Mouse (Mus musculus) liver, embryonic 14.5 days (tissue): ENCODE results near the gene Pin1. TPM values are rescaled to one million over a fixed set of nuclear protein-coding genes. Genes with fewer than 3 reads are reported as not detected.
"Not testable (repeated sequence)": the region's sequence is repeated elsewhere in the genome, so short reads cannot be mapped to it uniquely, and the experiment has no call there.

Experiments
- ATAC-seq: fragments of 200-750 bp; cut with Nextera tagmentation; 2 replicates; pipeline ENCODE4 v1.8.0; 2017; ENCODE audit warnings: moderate number of reproducible peaks, mild to moderate bottlenecking, moderate library complexity; ENCODE audit not compliant: insufficient read depth
- DNase-seq, 3 experiments: peaks; one replicate each; pipeline ENCODE4 v3.0.0-alpha.2; 2012 to 2013; ENCODE audit warnings: low read depth in 3 of 3, low spot score in 3 of 3
- H3K27ac ChIP-seq: fragments of 300-500 bp; sonication (generic); 2 replicates; pipeline ENCODE4 v1.5.1; 2014; ENCODE audit warnings: moderate library complexity, mild to moderate bottlenecking, control low read depth, inconsistent platforms
- H3K27me3 ChIP-seq: fragments of 300-500 bp; sonication (generic); 2 replicates; pipeline ENCODE4 v1.6.1; 2014; ENCODE audit warnings: mild to moderate bottlenecking, low read length, moderate library complexity; ENCODE audit not compliant: control insufficient read depth, insufficient read depth
- H3K36me3 ChIP-seq: fragments of 300-500 bp; sonication (generic); replicated peaks from 2 replicates; pipeline ENCODE4 v1.6.1; 2014; ENCODE audit warnings: low read depth; ENCODE audit not compliant: control insufficient read depth, insufficient read depth
- H3K4me1 ChIP-seq, 2 experiments: fragments of 200-500 bp in 1 of 2; fragments of 300-500 bp in 1 of 2; sonication (generic) in 1 of 2; replicated peaks; 2 replicates each; pipeline ENCODE4 v1.6.1; 2012 to 2014; ENCODE audit warnings: antibody characterized with exemption in 1 of 2, inconsistent platforms in 1 of 2, low read length in 1 of 2; ENCODE audit not compliant: control insufficient read depth in 2 of 2, insufficient read depth in 2 of 2
- H3K4me2 ChIP-seq: fragments of 300-500 bp; sonication (generic); 2 replicates; pipeline ENCODE4 v1.6.1; 2014; ENCODE audit warnings: low read depth, mild to moderate bottlenecking, control low read depth, moderate library complexity
- H3K4me3 ChIP-seq, 2 experiments: fragments of 200-500 bp in 1 of 2; fragments of 300-500 bp in 1 of 2; sonication (generic) in 1 of 2; 2 replicates each; pipeline ENCODE4 v1.5.1; 2012 to 2014; ENCODE audit warnings: low read depth in 2 of 2, low read length in 2 of 2, mild to moderate bottlenecking in 2 of 2, control low read depth in 1 of 2, inconsistent platforms in 1 of 2, moderate library complexity in 1 of 2; ENCODE audit not compliant: insufficient read depth in 1 of 2
- H3K9ac ChIP-seq: fragments of 300-500 bp; sonication (generic); replicated peaks from 2 replicates; pipeline ENCODE4 v1.6.1; 2014; ENCODE audit warnings: mild to moderate bottlenecking, control low read depth, moderate library complexity
- H3K9me3 ChIP-seq: fragments of 300-500 bp; sonication (generic); 2 replicates; pipeline ENCODE4 v1.6.1; 2016; ENCODE audit warnings: low read length, mixed read lengths; ENCODE audit not compliant: control insufficient read depth
- CTCF ChIP-seq: IDR thresholded peaks from 2 replicates; pipeline ENCODE4 v1.5.1; 2016; ENCODE audit warnings: antibody characterized with exemption, low read depth, control low read depth
- EP300 ChIP-seq: IDR thresholded peaks from 2 replicates; pipeline ENCODE4 v1.6.1; 2016; ENCODE audit warnings: antibody characterized with exemption, low read depth
- WGBS: fragments of 180-500 bp; shearing (Covaris S2); extraction: QIAGEN DNeasy Blood & Tissue Kit; methylation state at CpG from one replicate; pipeline ENCODE4 v1.1.7; 2014; ENCODE audit not compliant: insufficient replicate concordance; 5-methylcytosine and 5-hydroxymethylcytosine counted together
- polyA plus RNA-seq, 2 experiments: library from polyadenylated mRNA; depleted of rRNA in 1 of 2; stranded (reverse) in 1 of 2; unstranded in 1 of 2; fragments of >200 nt; fragmentation: Nextera tagmentation in 1 of 2; extraction: Ambion mirVana in 1 of 2; gene quantifications; 2 replicates each; pipeline versions ENCODE4 v1.2.1 to v1.2.3; 2012 to 2014

Gene Pin1
- polyA plus RNA-seq, 2 experiments = 12.5 to 27.1 TPM

GRCm38 (mm10) chr9:20611976-20612375 lies 39.9 kb upstream of the Pin1 start:
- TF ChIP-seq EP300 = no peak
- TF ChIP-seq CTCF = no peak
- Histone ChIP-seq H3K4me3 (no peak overlapping the region), H3K4me1 (peaks cover 0 to 2% of the 10 kb centered on the region in 2 experiments; a peak in 1 of 4 replicates), H3K9me3 (no peaks in the 10 kb centered on the region; the same call in 1 of the 2 replicates), H3K4me2 (no peak overlapping the region), H3K27me3 (no peaks in the 10 kb centered on the region), H3K36me3 (no peaks in the 10 kb centered on the region), H3K9ac (no peak overlapping the region), H3K27ac (no peak overlapping the region)
- no peak for DNase-seq
- ATAC-seq = no peak
- 60% methylated on average over 5 of the region's 5 CpGs for WGBS

- H3K4me3 ChIP-seq = no peak overlapping the region
- H3K27me3 ChIP-seq = no peaks in the 10 kb centered on the region
- WGBS = 64% methylated on average over 2 of the region's 2 CpGs
- no peak for TF ChIP-seq CTCF
- TF ChIP-seq EP300 = no peak
- no peak overlapping the region for H3K9ac ChIP-seq
- DNase-seq = no peak
- H3K4me2 ChIP-seq = no peak overlapping the region
- no peak overlapping the region for H3K27ac ChIP-seq
- no peaks in the 10 kb centered on the region for H3K36me3 ChIP-seq
- no peak for ATAC-seq
- no peaks in the 10 kb centered on the region for H3K4me1 ChIP-seq
- no peaks in the 10 kb centered on the region for H3K9me3 ChIP-seq
These were observed 35.2 kb upstream of the Pin1 start for GRCm38 (mm10) chr9:20616685-20617084.

DNA sequence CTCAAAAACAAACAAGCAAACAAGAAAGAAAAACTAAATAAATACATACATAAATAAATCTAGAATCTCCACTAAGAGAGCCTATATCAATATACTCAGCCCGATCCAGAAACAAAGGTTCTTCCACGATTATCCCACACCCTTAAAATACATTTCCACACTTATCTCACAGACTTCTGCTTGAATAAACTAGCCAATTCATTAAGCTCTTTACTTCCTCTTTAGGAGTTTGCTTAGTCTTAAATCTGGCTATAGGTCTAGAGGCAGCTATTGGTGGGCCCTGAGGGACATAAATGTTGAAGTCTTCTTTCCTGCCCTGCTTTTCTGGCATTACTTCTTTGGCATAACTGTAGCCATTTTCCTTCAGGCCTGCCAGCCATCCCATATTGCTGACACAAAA lies 20.6 kb upstream of the Pin1 start:
- WGBS = 66% methylated on average over 2 of the region's 2 CpGs
- TF ChIP-seq CTCF (no peak), EP300 (no peak)
- Histone ChIP-seq H3K9me3 (no peaks in the 10 kb centered on the region), H3K4me2 (no peak overlapping the region), H3K27me3 (no peaks in the 10 kb centered on the region), H3K4me1 (no peaks in the 10 kb centered on the region), H3K4me3 (no peak overlapping the region), H3K9ac (no peak overlapping the region), H3K27ac (no peak overlapping the region), H3K36me3 (no peaks in the 10 kb centered on the region)
- DNase-seq (no peak), ATAC-seq (no peak)

- not testable (repeated sequence) for H3K27ac ChIP-seq, H3K36me3 ChIP-seq, DNase-seq, H3K9ac ChIP-seq, H3K4me2 ChIP-seq, H3K4me1 ChIP-seq, H3K4me3 ChIP-seq, H3K27me3 ChIP-seq, ATAC-seq, H3K9me3 ChIP-seq
- 77% methylated on average over 8 of the region's 8 CpGs for WGBS
These were observed 16.2 kb upstream of the Pin1 start for GRCm38 (mm10) chr9:20635676-20636075.

DNA sequence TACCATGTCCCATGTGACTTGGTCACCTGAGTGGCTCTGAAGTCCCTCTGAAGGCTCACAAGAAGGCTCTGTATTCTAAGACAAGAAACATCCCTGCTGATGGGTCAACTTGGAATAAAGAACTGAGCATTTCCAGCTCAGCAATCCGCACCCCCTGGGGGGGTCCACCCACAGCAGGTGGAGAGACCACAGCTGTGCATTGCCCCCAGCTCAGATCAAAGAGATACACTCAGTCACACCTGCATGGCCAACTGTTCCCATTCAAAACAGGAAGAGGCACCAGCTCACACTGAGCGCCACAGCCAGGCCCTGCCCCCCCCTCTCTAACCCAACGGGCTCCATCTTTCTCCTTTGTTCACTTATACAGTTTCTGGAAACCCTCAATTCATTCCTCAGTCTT lies 15.6 kb upstream of the Pin1 start:
- Histone ChIP-seq H3K4me1 (peaks cover 0 to 2% of the 10 kb centered on the region in 2 experiments; a peak in 1 of 4 replicates), H3K4me3 (no peak overlapping the region), H3K27ac (no peak overlapping the region), H3K27me3 (no peaks in the 10 kb centered on the region), H3K4me2 (no peak overlapping the region), H3K36me3 (no peaks in the 10 kb centered on the region), H3K9me3 (no peaks in the 10 kb centered on the region), H3K9ac (no peak overlapping the region)
- 66% methylated on average over 3 of the region's 3 CpGs for WGBS
- TF ChIP-seq CTCF (no peak), EP300 (no peak)
- no peak for ATAC-seq
- DNase-seq = no peak
